Mouse (Mus musculus) spleen, postnatal 4 days (tissue): ENCODE results near the gene Olfr1413.
A peak's percentile ranks its signal among the peaks of the same experiment; 100 is the strongest.

Experiments
- DNase-seq, 2 experiments: peaks; one replicate each; pipeline ENCODE4 v3.0.0; 2022; ENCODE audit warnings: low spot score in 2 of 2

Gene Olfr1413

DNA sequence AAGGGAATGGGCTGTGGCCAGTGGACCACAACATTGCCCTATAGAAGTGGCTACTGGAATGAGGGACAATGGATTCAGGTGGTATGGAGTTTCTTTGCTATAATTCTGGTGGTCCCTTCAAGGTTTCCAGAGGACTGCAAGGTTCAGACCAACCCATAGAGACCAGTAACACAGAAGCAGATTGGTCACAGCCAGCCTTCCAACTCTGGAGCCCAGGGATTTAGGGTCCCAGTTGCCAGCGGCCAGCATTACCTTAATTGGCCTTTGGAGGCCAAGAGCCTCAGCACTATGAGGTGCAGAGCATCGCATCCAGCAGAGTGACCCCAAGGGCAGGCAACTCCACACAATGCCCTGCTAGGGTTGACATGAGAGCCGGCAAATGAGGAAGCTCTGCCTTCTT, at the start of gene Olfr1413:
Gene Olfr1413, plus strand, starts transcription at position 301 of the 400 bp plus-strand sequence.
- DNase-seq, result no peak

DNA sequence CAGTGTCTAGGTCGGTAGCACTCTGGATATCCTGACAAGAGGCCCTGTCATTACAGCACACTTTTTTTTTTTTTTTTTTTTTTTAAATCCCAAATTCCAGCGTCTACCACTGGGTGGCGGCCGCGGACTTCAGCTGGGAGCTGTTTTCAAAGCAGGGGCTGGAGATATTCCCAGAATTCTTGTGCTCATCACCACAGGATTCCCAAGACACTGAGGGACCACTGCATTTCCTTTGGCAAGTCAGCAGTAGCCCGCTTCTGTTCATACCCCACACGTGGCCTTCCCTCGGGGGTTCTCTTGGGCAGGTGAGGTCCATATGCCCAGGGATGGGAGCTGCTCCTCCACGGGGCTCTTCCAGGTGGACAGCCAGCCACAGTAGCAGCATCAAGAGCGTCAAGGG, 49.7 kb upstream of the Olfr1413 start:
- DNase-seq, result no peak

GRCm38 (mm10) chr1:92523764-92524163, 47.4 kb upstream of the Olfr1413 start:
- DNase-seq, result no peak

DNA sequence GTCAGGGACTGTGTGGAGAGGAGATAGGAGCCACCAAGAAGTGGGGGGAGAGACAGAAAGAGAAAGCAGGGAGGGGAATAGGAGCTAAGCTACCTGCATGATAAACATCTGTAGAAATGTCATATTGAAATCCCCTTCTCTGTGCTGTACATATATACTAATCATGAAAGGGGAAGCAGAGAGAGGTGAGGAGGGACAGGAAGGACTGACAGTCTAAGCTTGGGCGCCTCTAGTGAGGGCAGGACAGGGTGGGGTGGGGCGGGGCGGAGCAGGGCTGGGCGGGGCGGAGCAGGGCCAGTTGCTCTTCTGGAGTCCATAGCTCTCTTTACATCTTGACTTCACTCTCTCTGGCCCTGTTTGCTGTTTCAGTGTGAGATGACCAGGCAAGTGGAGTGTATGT, 34.1 kb upstream of the Olfr1413 start:
- DNase-seq, result no peak

- DNase-seq, result no peak
These were observed 32.1 kb upstream of the Olfr1413 start for GRCm38 (mm10) chr1:92539071-92539470.

- DNase-seq, result no peak
These were observed 25.2 kb upstream of the Olfr1413 start for GRCm38 (mm10) chr1:92545929-92546328.

DNA sequence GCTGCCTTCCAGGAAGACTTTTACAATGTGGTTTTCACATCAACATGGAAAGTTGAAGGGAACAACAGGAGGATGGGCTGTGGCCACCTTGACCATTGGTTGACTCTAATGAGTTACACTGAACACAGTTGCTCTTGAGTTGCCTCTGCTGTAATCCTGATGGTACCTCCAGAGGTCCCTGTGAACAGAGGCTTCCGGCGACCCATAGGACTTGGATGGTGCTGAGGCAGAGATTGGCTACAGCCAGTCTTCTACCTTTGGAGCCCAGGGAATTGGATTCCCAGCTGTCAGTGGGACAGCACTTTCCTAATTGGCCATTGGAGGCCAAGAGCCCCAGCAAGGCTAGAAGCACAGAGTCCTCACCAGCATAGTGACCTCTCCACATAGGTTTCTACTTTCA, 14.4 kb downstream of the Olfr1413 start, which contains the start of gene Olfr1412:
Gene Olfr1412, plus strand, starts transcription at position 301 of the 400 bp plus-strand sequence.
- no peak for DNase-seq

- no peak for DNase-seq
These were observed 23.0 kb downstream of the Olfr1413 start, which contains the start of gene Olfr1411 for GRCm38 (mm10) chr1:92594111-92594510. TSS of gene Olfr1411 (plus strand) at chr1:92594411.

- DNase-seq, result no peak
These were observed 24.9 kb downstream of the Olfr1413 start for GRCm38 (mm10) chr1:92596019-92596418.

- no peak for DNase-seq
These were observed 34.4 kb downstream of the Olfr1413 start, which contains the start of gene Olfr1410 for GRCm38 (mm10) chr1:92605482-92605881. TSS of gene Olfr1410 (plus strand) at chr1:92605782.

- peak in 1 of 2 experiments; percentile 52 for DNase-seq
These were observed 36.6 kb downstream of the Olfr1413 start for GRCm38 (mm10) chr1:92607711-92608110.

DNA sequence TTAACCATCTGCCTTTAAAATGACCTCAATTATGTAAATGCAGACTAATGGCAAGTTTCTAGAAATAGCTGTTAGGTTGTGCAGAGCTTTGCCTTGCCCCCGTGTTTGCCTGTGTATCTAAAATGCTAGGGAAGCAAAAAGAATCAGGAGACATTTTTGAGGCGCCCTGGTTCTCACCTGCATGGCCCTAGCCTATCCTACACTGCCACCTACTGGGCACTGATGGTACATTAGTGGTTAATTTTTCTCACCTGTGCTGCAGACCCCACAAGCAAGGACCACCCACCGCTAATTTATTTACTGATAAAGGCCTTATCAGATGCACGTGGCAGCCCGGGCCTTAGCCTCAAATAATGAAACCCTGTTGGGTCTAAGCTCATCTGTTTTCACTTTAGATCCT, 39.9 kb downstream of the Olfr1413 start:
- DNase-seq, result peak; percentile 28 to 75

DNA sequence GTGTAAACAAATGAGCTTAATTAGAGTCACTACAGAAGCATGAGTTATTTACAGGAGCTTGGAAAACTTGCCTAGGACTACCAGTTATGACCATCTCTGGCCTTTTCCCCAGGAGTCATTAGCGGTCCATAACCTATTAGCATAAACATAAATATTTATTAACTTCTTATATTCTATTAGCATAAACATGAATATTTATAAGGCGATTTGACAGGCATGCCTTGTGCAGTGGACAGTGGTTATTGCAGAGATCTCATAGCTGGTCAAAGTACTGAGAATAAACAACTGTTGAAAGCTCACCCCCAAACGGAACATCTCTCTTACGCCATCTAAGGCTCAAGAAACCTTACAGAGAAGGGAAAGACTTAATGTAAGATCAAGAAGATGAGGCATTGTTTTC, 42.1 kb downstream of the Olfr1413 start:
- no peak for DNase-seq

GRCm38 (mm10) chr1:92614516-92614915, 43.4 kb downstream of the Olfr1413 start:
- no peak for DNase-seq

DNA sequence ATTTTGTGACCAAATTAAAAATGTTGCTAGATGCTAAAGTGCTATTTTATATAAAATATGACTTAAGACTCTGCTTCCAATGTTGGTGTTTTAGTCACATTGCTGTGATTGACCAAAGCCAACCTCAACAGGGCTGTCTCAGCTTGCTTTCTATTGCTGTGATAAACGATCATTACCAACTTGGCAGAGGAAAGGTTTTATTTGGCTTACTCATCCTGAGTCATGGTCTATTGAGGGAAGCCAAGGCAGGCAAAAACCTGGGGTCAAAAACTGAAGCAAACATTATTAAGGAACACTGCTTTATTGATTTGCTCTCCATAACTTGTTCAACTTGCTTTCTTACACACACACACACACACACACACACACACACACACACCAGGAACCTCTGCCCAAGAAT, 44.9 kb downstream of the Olfr1413 start:
- no peak for DNase-seq

GRCm38 (mm10) chr1:92617488-92617887, 46.4 kb downstream of the Olfr1413 start, which contains the start of gene Olfr12:
TSS of gene Olfr12 (plus strand) at chr1:92617788.
- no peak for DNase-seq

- DNase-seq, result no peak
These were observed 47.2 kb downstream of the Olfr1413 start for GRCm38 (mm10) chr1:92618360-92618759.
